Mouse (Mus musculus) embryonic facial prominence, embryonic 13.5 days (tissue): Measurements from ENCODE around the gene Megf11. TPM values are rescaled to one million over a fixed set of nuclear protein-coding genes. Genes with fewer than 3 reads are reported as not detected.

ENCODE experiments used
- ATAC-seq: fragments of 200-750 bp; cut with Nextera tagmentation; 2 replicates; pipeline ENCODE4 v1.8.0; 2017; ENCODE audit warnings: low read depth; ENCODE audit not compliant: insufficient number of reproducible peaks, insufficient read depth, low FRiP score, low TSS enrichment
- H3K27ac ChIP-seq: fragments of 300-500 bp; sonication (generic); 2 replicates; pipeline ENCODE4 v1.5.1; 2015; ENCODE audit warnings: moderate library complexity, mild to moderate bottlenecking, inconsistent platforms
- H3K27me3 ChIP-seq: fragments of 300-500 bp; sonication (generic); 2 replicates; pipeline ENCODE4 v1.6.1; 2015; ENCODE audit warnings: mild to moderate bottlenecking, inconsistent platforms
- H3K36me3 ChIP-seq: fragments of 300-500 bp; sonication (generic); 2 replicates; pipeline ENCODE4 v1.6.1; 2015; ENCODE audit warnings: mild to moderate bottlenecking, inconsistent platforms
- H3K4me1 ChIP-seq: fragments of 300-500 bp; sonication (generic); 2 replicates; pipeline ENCODE4 v1.6.1; 2015; ENCODE audit warnings: inconsistent platforms
- H3K4me2 ChIP-seq: fragments of 300-500 bp; sonication (generic); 2 replicates; pipeline ENCODE4 v1.6.1; 2015; ENCODE audit warnings: moderate library complexity, mild to moderate bottlenecking, inconsistent platforms
- H3K4me3 ChIP-seq: fragments of 300-500 bp; sonication (generic); 2 replicates; pipeline ENCODE4 v1.5.1; 2015; ENCODE audit warnings: mild to moderate bottlenecking, inconsistent platforms
- H3K9ac ChIP-seq: fragments of 300-500 bp; sonication (generic); 2 replicates; pipeline ENCODE4 v1.6.1; 2015; ENCODE audit warnings: mild to moderate bottlenecking, inconsistent platforms
- H3K9me3 ChIP-seq: fragments of 300-500 bp; sonication (generic); 2 replicates; pipeline ENCODE4 v1.6.1; 2016; ENCODE audit warnings: inconsistent platforms
- WGBS: fragments of 180-500 bp; shearing (Covaris S2); methylation state at CpG from one replicate; pipeline ENCODE4 v1.1.7; 2015; ENCODE audit warnings: mixed read lengths; 5-methylcytosine and 5-hydroxymethylcytosine counted together
- microRNA-seq: library from miRNA; unstranded; fragments of <30 nt; microRNA quantifications from one replicate; pipeline ENCODE4, GENCODE M21; 2016
- polyA plus RNA-seq: library from polyadenylated mRNA; unstranded; fragments of >200 nt; fragmentation: Nextera tagmentation; extraction: Ambion mirVana; gene quantifications from 2 replicates; pipeline ENCODE4 v1.2.1, GENCODE M21; 2015

Megf11 gene
- polyA plus RNA-seq, 1 experiment from 2014 or later, result 2.0 TPM

- no peaks in the 10 kb centered on the region for H3K9me3 ChIP-seq
- no peak overlapping the region for H3K4me2 ChIP-seq
- no peak overlapping the region for H3K9ac ChIP-seq
- no peaks in the 10 kb centered on the region for H3K36me3 ChIP-seq
- H3K27me3 ChIP-seq, result no peaks in the 10 kb centered on the region
- no peak overlapping the region for H3K27ac ChIP-seq
- no peak overlapping the region for H3K4me3 ChIP-seq
- 80% methylated on average over 6 of the region's 6 CpGs for WGBS
- H3K4me1 ChIP-seq, result no peaks in the 10 kb centered on the region
- no peak for ATAC-seq
These were observed 363.9 kb downstream of the Megf11 start for GRCm38 (mm10) chr9:64749314-64749713.

- H3K27ac ChIP-seq, result no peak overlapping the region
- H3K27me3 ChIP-seq, result no peaks in the 10 kb centered on the region
- H3K9ac ChIP-seq, result no peak overlapping the region
- no peak overlapping the region for H3K4me3 ChIP-seq
- H3K4me1 ChIP-seq, result no peaks in the 10 kb centered on the region
- H3K4me2 ChIP-seq, result no peak overlapping the region
- WGBS, result 92% methylated on average over 5 of the region's 5 CpGs
- H3K9me3 ChIP-seq, result no peaks in the 10 kb centered on the region
- H3K36me3 ChIP-seq, result no peaks in the 10 kb centered on the region
- no peak for ATAC-seq
These were observed 367.1 kb downstream of the Megf11 start for GRCm38 (mm10) chr9:64752575-64752974.

GRCm38 (mm10) chr9:64758052-64758451, 372.6 kb downstream of the Megf11 start:
- Histone ChIP-seq H3K9ac (no peak overlapping the region), H3K4me1 (no peaks in the 10 kb centered on the region), H3K36me3 (no peaks in the 10 kb centered on the region), H3K27ac (no peak overlapping the region; the same call in 1 of the 2 replicates), H3K27me3 (no peaks in the 10 kb centered on the region), H3K4me2 (no peak overlapping the region), H3K4me3 (no peak overlapping the region), H3K9me3 (no peaks in the 10 kb centered on the region)
- ATAC-seq, result no peak
- WGBS, result 64% methylated on average over 14 of the region's 14 CpGs

Small RNAs within 50 kb of the gene (microRNA-seq; reads per million reads assigned to microRNA genes)
- gene Gm47308, result not detected

Other genes with a start within 250 kb of the Megf11 start
- gene Zwilch, start 212.5 kb upstream of the Megf11 start, polyA plus RNA-seq, result 21.9 and 22.7 TPM in 2 replicates
- gene Rpl4, start 212.3 kb upstream of the Megf11 start, polyA plus RNA-seq, result 1,232 and 1,302 TPM in 2 replicates
- gene Snapc5, start 206.4 kb upstream of the Megf11 start, polyA plus RNA-seq, result 33.1 and 36.8 TPM in 2 replicates
- 3.5 and 5.5 TPM in 2 replicates for gene Uchl4, start 150.4 kb upstream of the Megf11 start, polyA plus RNA-seq
- gene Map2k1, start 132.0 kb upstream of the Megf11 start, polyA plus RNA-seq, result 82.8 and 87.1 TPM in 2 replicates
- 219 and 245 TPM in 2 replicates for gene Tipin, start 104.0 kb upstream of the Megf11 start, polyA plus RNA-seq
- 19.4 and 20.7 TPM in 2 replicates for gene Dis3l, start 44.3 kb upstream of the Megf11 start, polyA plus RNA-seq